Mouse (Mus musculus) Patski (cell line): ENCODE results near the gene Shc4. TPM values are rescaled to one million over a fixed set of nuclear protein-coding genes. Genes with fewer than 3 reads are reported as not detected.

Experiments used
- ATAC-seq: fragments of 100-300 bp; one replicate; pipeline ENCODE4 v1.8.0; 2021
- CTCF ChIA-PET: fragments of 350-600 bp; sonication (Branson Sonifier 250); formaldehyde crosslinking; loops from one replicate; lab custom pipeline; 2022; ENCODE audit warnings: inconsistent platforms; lab: Charles Lee
- POLR2A ChIA-PET: fragments of 350-600 bp; sonication (Branson Sonifier 250); formaldehyde crosslinking; loops from one replicate; lab custom pipeline; 2022; ENCODE audit warnings: antibody characterized with exemption, inconsistent platforms; lab: Charles Lee
- DNase-seq: peaks from one replicate; pipeline ENCODE4 v3.0.0-alpha.2; 2011; ENCODE audit warnings: low read depth, low spot score
- H3K27me3 ChIP-seq: fragments of 371-371 bp; one replicate; pipeline ENCODE4 v1.5.1; 2021
- CTCF ChIP-seq: fragments of 100-300 bp; IDR thresholded peaks from one replicate; pipeline ENCODE4 v1.5.1; 2021
- in situ Hi-C: fragments of 300-500 bp; cut with MboI; formaldehyde crosslinking; loops from 3 replicates; pipeline ENCODE4 v1.11.1; 2018; ENCODE audit warnings: low pct_unique_long_range_greater_than_20kb, mixed read lengths
- polyA plus RNA-seq: library from polyadenylated mRNA; unstranded; gene quantifications from one replicate; pipeline ENCODE4 v1.2.3, GENCODE M21; 2021

Gene Shc4
- polyA plus RNA-seq, 1 experiment from 2014 or later, result 0.87 TPM

GRCm38 (mm10) chr2:125650742-125651352 lies 73.1 kb downstream of the Shc4 start:
- ATAC-seq (no peak), DNase-seq (no peak)
- TF ChIP-seq CTCF, result no peak
- in situ Hi-C loops, result loop anchor here (10.0 to 25.0 kb wide), 2 partner anchors 786 to 864 kb away; no protein-coding TSS in a partner anchor
- ChIA-PET CTCF (no interaction called here), POLR2A (interaction anchor here (0.6 kb wide), 1 partner anchor 195 kb away, joined by 3 read pairs; no protein-coding TSS in a partner anchor)
- H3K27me3 ChIP-seq, result no peaks in the 10 kb centered on the region

GRCm38 (mm10) chr2:125650038-125650437 lies 73.9 kb downstream of the Shc4 start:
- ChIA-PET CTCF (interaction anchor here (1.2 kb wide), 1 partner anchor 10 kb away, joined by 3 read pairs; no protein-coding TSS in a partner anchor), POLR2A (interaction anchor here (0.6 kb wide), 1 partner anchor 195 kb away, joined by 3 read pairs; no protein-coding TSS in a partner anchor)
- DNase-seq, result no peak
- in situ Hi-C loops, result loop anchor here (10.0 to 25.0 kb wide), 2 partner anchors 787 to 865 kb away; no protein-coding TSS in a partner anchor
- no peak for TF ChIP-seq CTCF
- H3K27me3 ChIP-seq, result peaks cover 6% of the 10 kb centered on the region
- no peak for ATAC-seq

GRCm38 (mm10) chr2:125644912-125645311 lies 79.0 kb downstream of the Shc4 start:
- POLR2A ChIA-PET, result no interaction called here
- TF ChIP-seq CTCF, result no peak
- H3K27me3 ChIP-seq, result peaks cover 9% of the 10 kb centered on the region
- in situ Hi-C loops, result no loop called here
- ATAC-seq (no peak), DNase-seq (no peak)
- CTCF ChIA-PET, result no interaction called here

GRCm38 (mm10) chr2:125637331-125637730 lies 86.6 kb downstream of the Shc4 start:
- TF ChIP-seq CTCF, result no peak
- no peaks in the 10 kb centered on the region for H3K27me3 ChIP-seq
- CTCF ChIA-PET, result no interaction called here
- ATAC-seq (no peak), DNase-seq (no peak)
- in situ Hi-C loops, result no loop called here
- POLR2A ChIA-PET, result no interaction called here

GRCm38 (mm10) chr2:125630010-125630409 lies 93.9 kb downstream of the Shc4 start:
- peaks cover 10% of the 10 kb centered on the region for H3K27me3 ChIP-seq
- in situ Hi-C loops, result no loop called here
- ChIA-PET POLR2A (no interaction called here), CTCF (no interaction called here)
- no peak for ATAC-seq
- no peak for TF ChIP-seq CTCF
- no peak for DNase-seq

GRCm38 (mm10) chr2:125628487-125628886 lies 95.5 kb downstream of the Shc4 start:
- no peak for DNase-seq
- ChIA-PET POLR2A (no interaction called here), CTCF (no interaction called here)
- TF ChIP-seq CTCF, result no peak
- no peak for ATAC-seq
- H3K27me3 ChIP-seq, result peaks cover 10% of the 10 kb centered on the region
- in situ Hi-C loops, result no loop called here

- ATAC-seq (no peak), DNase-seq (no peak)
- H3K27me3 ChIP-seq, result peaks cover 10% of the 10 kb centered on the region
- ChIA-PET POLR2A (no interaction called here), CTCF (no interaction called here)
- TF ChIP-seq CTCF, result no peak
- in situ Hi-C loops, result no loop called here
Measured at GRCm38 (mm10) chr2:125626536-125626935, 97.4 kb downstream of the Shc4 start.

GRCm38 (mm10) chr2:125624837-125625351 lies 99.1 kb downstream of the Shc4 start, which contains the start of gene Cep152:
Cep152 (minus strand) TSS chr2:125625113.
- TF ChIP-seq CTCF, result no peak
- DNase-seq, result peak; percentile 71
- ChIA-PET POLR2A (no interaction called here), CTCF (no interaction called here)
- ATAC-seq, result peak; percentile 99
- peaks cover 10% of the 10 kb centered on the region for H3K27me3 ChIP-seq
- in situ Hi-C loops, result loop anchor here (25.0 kb wide), 1 partner anchor 513 kb away; the partner anchor contains the start of gene Myef2

- ATAC-seq, result no peak
- in situ Hi-C loops, result loop anchor here (25.0 kb wide), 1 partner anchor 512 kb away; the partner anchor contains the start of gene Myef2
- H3K27me3 ChIP-seq, result peaks cover 3% of the 10 kb centered on the region
- DNase-seq, result no peak
- CTCF ChIA-PET, result no interaction called here
- POLR2A ChIA-PET, result no interaction called here
- no peak for TF ChIP-seq CTCF
Measured at GRCm38 (mm10) chr2:125624127-125624685, 99.7 kb downstream of the Shc4 start.

- ChIA-PET CTCF (no interaction called here), POLR2A (no interaction called here)
- in situ Hi-C loops, result loop anchor here (25.0 kb wide), 1 partner anchor 511 kb away; the partner anchor contains the start of gene Myef2
- DNase-seq (no peak), ATAC-seq (no peak)
- no peaks in the 10 kb centered on the region for H3K27me3 ChIP-seq
- no peak for TF ChIP-seq CTCF
Measured at GRCm38 (mm10) chr2:125623211-125623610, 100.7 kb downstream of the Shc4 start.
